Mouse (Mus musculus): Measurements from ENCODE around the gene Arid5b.
A peak's percentile ranks its signal among the peaks of the same experiment; 100 is the strongest.
"Not testable (repeated sequence)": the region's sequence is repeated elsewhere in the genome, so short reads cannot be mapped to it uniquely, and the experiment has no call there.

Arid5b gene

DNA sequence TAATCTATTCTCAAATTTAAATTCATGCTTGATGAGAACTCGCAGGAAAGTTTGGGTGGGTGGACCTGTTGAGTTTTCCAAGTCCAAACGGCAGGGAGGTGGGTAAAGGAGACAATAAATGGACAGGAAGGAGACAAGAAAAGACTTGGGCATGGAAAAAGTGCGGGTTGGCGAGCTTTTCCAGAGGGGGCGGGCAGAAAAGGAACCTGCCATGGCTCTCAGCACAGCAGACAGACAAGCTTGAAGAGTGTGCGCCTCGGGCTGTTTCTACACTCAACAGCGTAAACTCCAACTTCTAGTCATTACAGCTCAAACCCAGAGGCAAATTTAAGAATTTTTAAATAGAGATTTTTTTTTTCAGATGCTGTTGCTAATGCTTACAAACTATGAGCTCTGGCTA, 168.4 kb downstream of the Arid5b start:
- no peak for DNase-seq (ENCODE audit: low spot score)

DNA sequence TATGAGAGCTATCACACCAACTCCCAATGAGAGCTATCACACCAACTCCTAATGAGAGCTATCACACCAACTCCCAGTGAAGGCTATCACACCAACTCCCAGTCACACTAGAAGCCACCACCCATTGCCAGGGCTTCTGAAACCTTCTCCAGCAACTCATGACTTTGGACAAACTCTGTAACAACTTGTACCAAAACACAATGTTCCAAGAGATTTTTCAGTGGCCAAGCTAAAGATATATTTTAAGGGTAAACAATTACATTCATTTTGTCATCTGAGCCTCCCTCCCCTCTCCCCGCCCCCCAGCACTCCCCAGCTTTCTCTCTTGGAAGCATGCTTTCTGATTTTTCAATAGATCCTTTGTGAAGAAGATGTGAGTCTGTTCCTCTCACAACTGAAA, 168.9 kb downstream of the Arid5b start:
- DNase-seq (ENCODE audit: low spot score), result no peak

GRCm38 (mm10) chr10:68107716-68108115, 170.8 kb downstream of the Arid5b start:
- DNase-seq (ENCODE audit: low spot score), result no peak

DNA sequence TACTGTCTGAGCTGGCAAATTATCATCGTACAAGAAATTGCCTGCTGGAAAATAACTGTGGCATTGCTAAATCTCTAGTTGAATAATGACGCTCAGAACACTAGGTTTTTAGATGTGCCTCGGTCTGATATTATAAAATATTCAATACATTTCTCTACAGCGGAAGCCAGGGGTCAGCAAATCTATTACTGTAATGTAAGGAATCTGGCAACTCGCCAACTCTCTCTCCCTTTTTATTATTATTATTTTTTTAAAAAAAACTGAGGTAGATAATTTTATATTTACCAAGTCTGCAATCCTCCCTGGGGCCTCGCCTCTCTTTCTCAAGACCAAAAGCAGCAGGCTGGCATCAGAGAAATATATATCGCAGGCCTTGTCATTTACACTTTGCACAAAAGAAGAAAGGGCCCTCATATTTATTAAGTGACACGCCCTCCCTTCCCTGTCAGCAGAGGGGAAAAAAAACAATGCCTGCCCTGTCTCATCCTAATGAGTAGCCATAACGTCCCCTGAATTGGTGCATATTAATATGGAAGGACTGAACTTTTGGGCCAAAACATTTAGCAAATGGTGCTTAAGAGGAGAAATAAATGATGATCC, 172.1 kb downstream of the Arid5b start:
- no peak for DNase-seq (ENCODE audit: low spot score)

DNA sequence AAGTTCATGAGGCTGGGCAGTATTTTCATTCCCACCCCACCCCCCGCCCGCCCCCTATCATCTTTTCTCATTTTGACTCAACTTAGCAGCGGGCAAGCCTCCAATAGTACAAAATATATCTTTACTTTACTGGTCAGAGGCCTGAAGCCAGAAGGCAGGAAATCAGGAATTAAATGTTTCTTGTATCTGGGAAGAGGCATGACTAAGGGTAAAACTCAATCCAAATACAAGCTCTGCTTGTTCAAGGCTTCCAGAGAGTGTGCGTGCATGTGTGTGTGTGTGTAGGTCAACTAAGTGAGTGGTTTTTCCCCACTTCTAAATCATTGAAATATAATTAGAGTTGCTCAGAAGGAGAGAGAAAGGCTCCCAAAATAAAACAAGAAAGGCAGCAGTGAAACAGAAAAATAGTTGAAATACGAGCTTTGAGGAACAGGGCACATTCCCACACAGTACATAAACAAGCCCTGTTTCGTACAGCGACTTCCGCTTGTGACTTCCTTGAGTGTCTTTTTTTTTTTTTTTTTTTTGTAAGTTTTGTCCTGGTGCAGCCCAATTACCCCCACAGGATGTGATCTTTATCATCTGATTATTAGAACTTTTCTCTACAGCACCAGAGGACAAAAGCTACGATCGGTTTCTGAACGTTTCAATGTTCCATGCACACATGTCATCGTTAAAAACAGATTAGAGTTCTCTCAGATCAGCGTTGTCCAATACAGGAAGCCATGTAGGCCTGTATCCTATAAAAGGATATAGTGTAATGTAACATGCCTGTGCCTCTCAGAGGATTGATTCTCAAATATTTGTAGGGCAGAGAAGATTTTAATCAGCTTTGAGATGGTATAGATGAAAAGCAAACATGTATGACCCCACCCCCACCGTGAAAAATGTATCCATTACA, 173.4 kb downstream of the Arid5b start:
- no peak for DNase-seq (ENCODE audit: low spot score)

DNA sequence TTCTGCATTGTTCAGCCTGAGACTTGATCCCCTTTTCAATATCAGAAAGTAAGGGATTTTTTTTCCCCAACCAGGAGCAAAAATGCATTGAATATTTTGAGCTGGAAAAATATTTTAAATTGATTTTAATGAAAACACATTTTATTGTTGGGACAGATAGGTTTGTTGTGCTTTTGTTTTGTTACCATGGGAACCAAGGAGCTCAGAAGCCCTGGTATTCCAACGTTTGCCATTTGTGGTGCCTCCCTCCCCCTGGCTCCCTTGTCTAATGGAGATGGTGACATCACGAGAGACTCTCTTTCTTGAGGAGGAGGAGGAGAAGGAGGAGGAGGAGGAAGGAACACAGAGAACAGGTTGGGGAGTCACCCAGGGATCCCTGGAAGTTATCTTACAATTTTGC, 174.1 kb downstream of the Arid5b start:
- no peak for DNase-seq (ENCODE audit: low spot score)

- DNase-seq (ENCODE audit: low spot score), result no peak
Measured at GRCm38 (mm10) chr10:68103988-68104387, 174.6 kb downstream of the Arid5b start.

GRCm38 (mm10) chr10:68103078-68103855, 175.3 kb downstream of the Arid5b start:
- DNase-seq (ENCODE audit: low spot score), result no peak

DNA sequence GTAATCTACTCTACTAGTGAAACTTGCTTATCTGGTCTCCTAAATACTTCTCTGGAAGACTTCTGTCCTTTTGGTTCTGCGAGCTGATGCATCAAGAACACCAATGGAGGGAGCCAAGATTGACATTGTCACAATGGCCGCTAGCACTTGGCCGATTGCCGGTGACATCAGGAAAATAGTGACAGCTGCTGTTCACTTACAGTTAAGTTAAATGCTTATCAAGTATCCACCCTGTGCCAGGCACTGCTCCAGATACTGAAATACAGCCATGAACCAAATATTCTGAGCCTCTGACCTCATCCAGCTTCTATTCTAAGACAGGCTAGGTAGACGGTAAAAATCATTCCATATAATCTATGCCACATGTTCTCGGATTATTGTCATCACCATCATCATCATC, 176.0 kb downstream of the Arid5b start:
- DNase-seq (ENCODE audit: low spot score), result no peak

GRCm38 (mm10) chr10:68101251-68101650, 177.3 kb downstream of the Arid5b start:
- DNase-seq (ENCODE audit: low spot score), result no peak

GRCm38 (mm10) chr10:68100506-68100905, 178.0 kb downstream of the Arid5b start:
- DNase-seq (ENCODE audit: low spot score), result no peak

- not testable (repeated sequence) for DNase-seq (ENCODE audit: low spot score)
Measured at GRCm38 (mm10) chr10:68099801-68100200, 178.7 kb downstream of the Arid5b start.

- DNase-seq (ENCODE audit: low spot score), result no peak
Measured at GRCm38 (mm10) chr10:68097821-68098675, 180.5 kb downstream of the Arid5b start.

- DNase-seq (ENCODE audit: low spot score), result no peak
Measured at GRCm38 (mm10) chr10:68096395-68096794, 182.1 kb downstream of the Arid5b start.

DNA sequence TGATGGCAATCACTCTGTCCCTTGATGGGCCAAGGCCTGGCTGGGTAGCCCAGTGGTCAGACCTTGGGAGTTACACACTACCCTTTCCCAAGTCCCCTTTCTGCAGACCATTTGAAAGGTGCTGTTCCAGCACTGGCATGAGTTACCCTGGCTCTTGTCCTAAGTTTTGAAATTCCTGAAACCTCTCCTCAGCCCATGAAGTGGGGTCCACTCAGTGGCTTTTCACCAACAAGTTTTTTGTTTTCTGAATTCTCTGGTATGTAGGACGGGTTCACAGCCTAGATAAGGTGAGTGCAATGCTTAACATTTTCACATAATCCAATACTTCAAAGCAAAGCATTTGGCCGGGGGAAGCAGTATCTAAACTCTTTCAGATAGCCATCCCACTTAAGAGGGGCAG, 183.4 kb downstream of the Arid5b start:
- no peak for DNase-seq (ENCODE audit: low spot score)

GRCm38 (mm10) chr10:68093496-68093895, 185.0 kb downstream of the Arid5b start:
- DNase-seq (ENCODE audit: low spot score), result no peak

GRCm38 (mm10) chr10:68091840-68092239, 186.7 kb downstream of the Arid5b start:
- no peak for DNase-seq (ENCODE audit: low spot score)

GRCm38 (mm10) chr10:68091011-68091410, 187.5 kb downstream of the Arid5b start:
- DNase-seq (ENCODE audit: low spot score), result no peak

DNA sequence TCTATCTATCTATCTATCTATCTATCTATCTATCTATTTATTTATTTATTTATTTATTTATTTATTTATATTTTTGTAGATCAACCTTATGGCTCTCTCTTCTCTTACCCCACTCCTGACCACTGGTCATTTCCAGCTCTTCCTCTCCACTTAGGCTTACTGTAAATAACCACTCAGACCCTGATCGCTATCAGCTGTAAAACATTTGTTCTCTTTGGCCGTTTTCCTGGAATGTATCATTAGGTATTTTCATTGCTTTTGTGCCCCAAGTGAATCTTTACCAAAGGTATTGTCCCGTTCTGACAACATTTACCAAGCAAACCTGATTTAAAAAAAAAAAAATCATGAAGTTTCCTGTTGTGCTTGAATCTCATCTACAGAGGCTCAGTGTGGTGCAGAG, 188.0 kb downstream of the Arid5b start:
- no peak for DNase-seq (ENCODE audit: low spot score)

- DNase-seq (ENCODE audit: low spot score), result peak; percentile 87
Measured at GRCm38 (mm10) chr10:68090197-68090535, 188.4 kb downstream of the Arid5b start.

GRCm38 (mm10) chr10:68089435-68090196, 188.9 kb downstream of the Arid5b start:
- peak; percentile 73 for DNase-seq (ENCODE audit: low spot score)

Data from testis, postnatal 10 days (tissue).